Mouse (Mus musculus) gastrocnemius, adult 18-20 months (tissue): ENCODE results near the gene Apc2. TPM values are rescaled to one million over a fixed set of nuclear protein-coding genes. Genes with fewer than 3 reads are reported as not detected.

Source experiments
- microRNA-seq: library from miRNA; unstranded; fragments of <30 nt; microRNA quantifications from one replicate; pipeline ENCODE4 v1.2.0, GENCODE M21; 2021
- total RNA-seq, 2 experiments: library from RNA; stranded (reverse); gene quantifications; 2 replicates each; pipeline ENCODE4 v1.2.3; 2021

Apc2 gene
- total RNA-seq, 2 experiments from 2014 or later = 0.18 to 0.31 TPM

Small RNA genes lying within 50 kb of the gene (microRNA-seq; reads per million reads assigned to microRNA genes)
- 1.0 reads per million for gene Mir6911

Other genes starting within 250 kb of the Apc2 start
- 100 to 1,000 TPM; 631 to 739 TPM for gene Gpx4, start 248.8 kb upstream of the Apc2 start, total RNA-seq
- gene Sbno2, start 190.4 kb upstream of the Apc2 start, total RNA-seq = 1 to 10 TPM; 5.4 to 5.9 TPM
- gene Stk11, start 180.2 kb upstream of the Apc2 start, total RNA-seq = 100 to 1,000 TPM; 145 to 148 TPM
- 100 to 1,000 TPM; 573 to 611 TPM for gene Atp5d, start 157.3 kb upstream of the Apc2 start, total RNA-seq
- 1 to 10 TPM; 1.6 to 1.9 TPM for gene Cbarp, start 155.1 kb upstream of the Apc2 start, total RNA-seq
- 10 to 100 TPM; 40.6 to 47.9 TPM for gene Midn, start 147.7 kb upstream of the Apc2 start, total RNA-seq
- 10 to 100 TPM; 28.9 to 37.5 TPM for gene Cirbp, start 130.0 kb upstream of the Apc2 start, total RNA-seq
- gene 1600002K03Rik, start 123.0 kb upstream of the Apc2 start, total RNA-seq = 1 to 10 TPM; 5.4 to 6.5 TPM
- under 1 TPM; 0.24 to 0.48 TPM for gene Efna2, start 116.5 kb upstream of the Apc2 start, total RNA-seq
- 10 to 100 TPM; 13.8 to 13.9 TPM for gene Mum1, start 69.5 kb upstream of the Apc2 start, total RNA-seq
- gene Ndufs7, start 46.9 kb upstream of the Apc2 start, total RNA-seq = 100 to 1,000 TPM; 578 to 613 TPM
- 10 to 100 TPM; 27.4 to 28.7 TPM for gene Gamt, start 35.0 kb upstream of the Apc2 start, total RNA-seq
- gene Dazap1, start 34.5 kb upstream of the Apc2 start, total RNA-seq = 10 to 100 TPM; 34.2 to 38.8 TPM
- 100 to 1,000 TPM; 703 to 778 TPM for gene Rps15, start 3.5 kb upstream of the Apc2 start, total RNA-seq
- gene 2310011J03Rik, start 24.6 kb downstream of the Apc2 start, total RNA-seq = 1 to 10 TPM; 6.8 to 7.1 TPM
- gene Pcsk4, start 33.5 kb downstream of the Apc2 start, total RNA-seq = under 1 TPM; 0.78 to 0.97 TPM
- 1 to 10 TPM; 3.4 to 4.1 TPM for gene Reep6, start 34.0 kb downstream of the Apc2 start, total RNA-seq
- gene Adamtsl5, start 52.4 kb downstream of the Apc2 start, total RNA-seq = 10 to 100 TPM; 32.5 to 37.0 TPM
- gene Plk5, start 60.5 kb downstream of the Apc2 start, total RNA-seq = under 1 TPM; 0.09 to 0.11 TPM
- gene Mex3d, start 91.7 kb downstream of the Apc2 start, total RNA-seq = 1 to 10 TPM; 4.0 to 4.6 TPM
- 100 to 1,000 TPM; 108 to 127 TPM for gene Mbd3, start 103.6 kb downstream of the Apc2 start, total RNA-seq
- 100 to 1,000 TPM; 831 to 847 TPM for gene Uqcr11, start 110.9 kb downstream of the Apc2 start, total RNA-seq
- gene Tcf3, start 137.7 kb downstream of the Apc2 start, total RNA-seq = 10 to 100 TPM; 11.2 to 11.3 TPM
- gene Onecut3, start 198.9 kb downstream of the Apc2 start, total RNA-seq = not detected
- gene Atp8b3, start 243.1 kb downstream of the Apc2 start, total RNA-seq = not detected